ENCODE assay signal across 24 mouse cellular contexts in the genomic region with DNA sequence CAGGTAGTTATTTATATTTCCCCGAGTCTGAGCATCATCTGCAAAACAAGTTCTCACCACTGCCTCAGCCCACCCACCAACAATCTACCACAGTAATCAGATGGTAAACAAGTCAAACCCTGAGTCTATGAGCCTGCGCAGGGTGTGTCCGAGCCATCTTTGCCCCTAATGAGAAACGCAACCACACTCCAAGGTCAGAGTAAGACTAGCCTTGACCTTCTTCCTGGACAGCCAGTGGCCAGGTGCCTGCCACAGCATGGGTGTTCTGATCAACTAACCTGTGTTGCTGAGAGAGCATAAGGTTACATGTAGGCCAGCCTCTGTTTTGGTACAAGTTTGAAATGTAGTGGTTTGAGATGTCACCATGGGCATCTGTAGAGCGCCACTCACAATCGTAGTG. TPM values are rescaled to one million over a fixed set of nuclear protein-coding genes. Genes with fewer than 3 reads are reported as not detected.
DNase-seq lines count a peak whose midpoint lies in the region; ATAC-seq and TF ChIP-seq lines count a peak whose summit lies in the region.
"Had no signal": no experiment of that assay in that cellular context is flagged by ENCODE, and none has a peak within 500 bp of the region (broad histone marks: within the 10 kb centered on the region; RNA-seq: fewer than 3 reads in every experiment).

No protein-coding gene starts in this region.

- no peak overlapping the region for H3K4me2 ChIP-seq in midbrain, embryonic 11.5 days
- H3K4me2 ChIP-seq in midbrain, embryonic 16.5 days (ENCODE audit: low read length): no peak overlapping the region
- H3K4me2 ChIP-seq: forebrain, embryonic 13.5 days; heart, embryonic 13.5 days; hindbrain, embryonic 12.5 days; hindbrain, embryonic 15.5 days had no signal

- no peak overlapping the region for H3K4me3 ChIP-seq in midbrain, embryonic 11.5 days (ENCODE audit: low read depth, low read length)
- H3K4me3 ChIP-seq in midbrain, embryonic 16.5 days (ENCODE audit: low read depth, low read length): no peak overlapping the region
- no peak overlapping the region for H3K4me3 ChIP-seq in ES-Bruce4 (ENCODE audit: low read depth, low read length)
- H3K4me3 ChIP-seq: forebrain, embryonic 10.5 days; forebrain, embryonic 13.5 days; heart, adult 2 months; heart, embryonic 10.5 days; heart, embryonic 13.5 days; hindbrain, embryonic 12.5 days; hindbrain, embryonic 15.5 days had no signal

- H3K9me3 ChIP-seq in midbrain, embryonic 11.5 days (ENCODE audit: control insufficient read depth, low read length): no peaks in the 10 kb centered on the region
- H3K9me3 ChIP-seq in midbrain, embryonic 16.5 days (replicated peaks; ENCODE audit: control insufficient read depth, low read length, poor library complexity, severe bottlenecking): no peaks in the 10 kb centered on the region
- no peaks in the 10 kb centered on the region for H3K9me3 ChIP-seq in ES-Bruce4 (replicated peaks; ENCODE audit: control insufficient read depth, insufficient read depth, low read length, poor library complexity, severe bottlenecking)
- H3K9me3 ChIP-seq: forebrain, embryonic 13.5 days; heart, embryonic 10.5 days; heart, embryonic 13.5 days; hindbrain, embryonic 12.5 days; hindbrain, embryonic 15.5 days had no signal

- no peak overlapping the region for H3K9ac ChIP-seq in midbrain, embryonic 11.5 days (ENCODE audit: low read length)
- H3K9ac ChIP-seq in midbrain, embryonic 16.5 days (ENCODE audit: low read depth, low read length): no peak overlapping the region
- H3K9ac ChIP-seq in ES-Bruce4 (ENCODE audit: low read depth, poor library complexity, severe bottlenecking): no peak overlapping the region
- H3K9ac ChIP-seq: forebrain, embryonic 13.5 days; heart, embryonic 13.5 days; hindbrain, embryonic 12.5 days; hindbrain, embryonic 15.5 days had no signal

- H3K27ac ChIP-seq in midbrain, embryonic 11.5 days (ENCODE audit: low read depth, low read length): no peak overlapping the region
- H3K27ac ChIP-seq in midbrain, embryonic 16.5 days (ENCODE audit: low read length): no peak overlapping the region
- H3K27ac ChIP-seq in ES-Bruce4 (ENCODE audit: insufficient read depth, low read length): 0 out of 2 replicates have a peak overlapping the region, but pooled peaks have one; percentile 13
- H3K27ac ChIP-seq: forebrain, embryonic 10.5 days; forebrain, embryonic 13.5 days; heart, adult 2 months; heart, embryonic 10.5 days; heart, embryonic 13.5 days; hindbrain, embryonic 12.5 days; hindbrain, embryonic 15.5 days had no signal

- peak; percentile 76 for DNase-seq in midbrain, embryonic 11.5 days (ENCODE audit: low spot score, missing footprints)
- DNase-seq in R1 (ENCODE audit: low read depth, low spot score): peak; percentile 62
- DNase-seq in ovary, postnatal 10 days (ENCODE audit: low spot score): no peak
- DNase-seq in urinary bladder, postnatal 25 days (ENCODE audit: low spot score): no peak
- DNase-seq: adrenal gland, postnatal 10 days; adrenal gland, postnatal 36 days; cerebellum, adult 11 months; cerebellum, adult 2 months; cerebellum, adult 9-11 months; cerebellum, postnatal 25 days; gastrocnemius, postnatal 10 days; gastrocnemius, postnatal 36 days; heart, adult 2 months; heart, postnatal 14 days had no signal

- ATAC-seq in midbrain, embryonic 11.5 days (ENCODE audit: low FRiP score): no peak
- ATAC-seq in midbrain, embryonic 16.5 days: no peak
- ATAC-seq: CD4-positive, CD25-positive, alpha-beta regulatory T cell, adult 4 months; forebrain, embryonic 13.5 days; forebrain, embryonic 16.5 days had no signal

- H3K4me1 ChIP-seq in midbrain, embryonic 11.5 days (ENCODE audit: control insufficient read depth, insufficient read depth, low read length): peaks cover 11% of the 10 kb centered on the region
- H3K4me1 ChIP-seq in midbrain, embryonic 16.5 days (ENCODE audit: control insufficient read depth, insufficient read depth, low read length): peaks cover 4% of the 10 kb centered on the region; the same call in 1 of the 2 replicates
- peaks cover 15% of the 10 kb centered on the region for H3K4me1 ChIP-seq in ES-Bruce4 (ENCODE audit: control insufficient read depth, insufficient read depth, low read length)

- no peaks in the 10 kb centered on the region for H3K27me3 ChIP-seq in midbrain, embryonic 11.5 days (ENCODE audit: control insufficient read depth, insufficient read depth, low read length)
- H3K27me3 ChIP-seq in midbrain, embryonic 16.5 days (ENCODE audit: control insufficient read depth, insufficient read depth, low read depth, low read length): no peaks in the 10 kb centered on the region
- H3K27me3 ChIP-seq in ES-Bruce4 (ENCODE audit: control insufficient read depth, insufficient read depth, low read length, poor library complexity, severe bottlenecking): no peaks in the 10 kb centered on the region
- H3K27me3 ChIP-seq: forebrain, embryonic 13.5 days; hindbrain, embryonic 12.5 days; hindbrain, embryonic 15.5 days had no signal

- no peak for TF ChIP-seq POLR2A in ES-Bruce4 (IDR thresholded peaks at IDR 0.05; ENCODE audit: insufficient read depth, low read length)

- TF ChIP-seq EP300 in ES-Bruce4 (IDR thresholded peaks at IDR 0.05; ENCODE audit: insufficient read depth, low read depth, low read length): 0 out of 2 replicates have a peak, but pooled peaks have one; percentile 34

- 96% methylated on average over 6 of the region's 6 CpGs for WGBS in midbrain, embryonic 11.5 days
- WGBS in midbrain, embryonic 16.5 days: 96% methylated on average over 6 of the region's 6 CpGs

- H3K36me3 ChIP-seq in midbrain, embryonic 11.5 days (ENCODE audit: control insufficient read depth, insufficient read depth, low read length): peaks cover 8% of the 10 kb centered on the region; the same call in 1 of the 2 replicates
- no peaks in the 10 kb centered on the region for H3K36me3 ChIP-seq in midbrain, embryonic 16.5 days (ENCODE audit: control insufficient read depth, insufficient read depth, low read length)
- 0 out of 2 replicates have a peak, but pooled peaks cover 3% of the 10 kb centered on the region for H3K36me3 ChIP-seq in ES-Bruce4 (ENCODE audit: control insufficient read depth, insufficient read depth, low read length, poor library complexity, severe bottlenecking)
- H3K36me3 ChIP-seq: hindbrain, embryonic 15.5 days had no signal

- no peak for TF ChIP-seq CTCF in ES-Bruce4 (IDR thresholded peaks at IDR 0.05; ENCODE audit: low read depth, low read length)

RNA-seq across cellular contexts. Expression of gene Rai14, which starts 7.3 kb away (rescaled TPM):
- 74.7 and 80.6 TPM in 2 replicates for polyA plus RNA-seq in midbrain, embryonic 11.5 days (2014; fragmentation: Nextera tagmentation; extraction: Ambion mirVana)
- 8.6 and 10.2 TPM in 2 replicates for polyA plus RNA-seq in midbrain, embryonic 16.5 days (2015; fragmentation: Nextera tagmentation; extraction: Ambion mirVana)
- 80.9 and 85.7 TPM in 2 replicates for polyA plus RNA-seq in ES-Bruce4 (2011; ENCODE audit: insufficient read depth, insufficient read length, low read depth, missing spikeins)

Comparison
In these comparisons a context has a peak if more than half of its experiments do, and no peak if none do; other contexts are left out.
1. DNase-seq: peak in midbrain, embryonic 11.5 days (single experiment) and R1 (single experiment); none in ovary, postnatal 10 days (single experiment) and urinary bladder, postnatal 25 days (single experiment).